Mouse (Mus musculus) ES-E14 (cell line): ENCODE measurements at regions not wholly inside any gene's neighbourhood (a gene's known extent, or its start where the extent isn't known, plus 50 kb on each side); places are given as distances from the start of the nearest gene placed in this dataset.
"Not testable (repeated sequence)": the region's sequence is repeated elsewhere in the genome, so short reads cannot be mapped to it uniquely, and the experiment has no call there.

ENCODE experiments used
- DNase-seq: peaks from one replicate; pipeline ENCODE4 v3.0.0-alpha.2; 2013; ENCODE audit warnings: low read depth, low spot score
- H3K27ac ChIP-seq: 2 replicates; pipeline ENCODE4 v1.5.1; 2012; ENCODE audit warnings: low read depth, mild to moderate bottlenecking, low read length, moderate library complexity, mixed read lengths; ENCODE audit not compliant: poor library complexity, insufficient read depth, severe bottlenecking
- H3K36me3 ChIP-seq: 2 replicates; pipeline ENCODE4 v1.6.1; 2012; ENCODE audit warnings: mild to moderate bottlenecking, low read length, moderate library complexity, mixed read lengths; ENCODE audit not compliant: control insufficient read depth, poor library complexity, insufficient read depth, severe bottlenecking
- H3K4me1 ChIP-seq, 2 experiments: fragments of 150-350 bp in 1 of 2; sonication (generic) in 1 of 2; 2 replicates each; pipeline ENCODE4 v1.6.1; 2012; ENCODE audit warnings: low read length in 2 of 2, mild to moderate bottlenecking in 1 of 2, mixed read lengths in 1 of 2; ENCODE audit not compliant: control insufficient read depth in 2 of 2, insufficient read depth in 2 of 2, poor library complexity in 1 of 2
- H3K4me3 ChIP-seq, 2 experiments: fragments of 150-350 bp in 1 of 2; sonication (generic) in 1 of 2; 2 replicates each; pipeline ENCODE4 v1.5.1; 2012; ENCODE audit warnings: low read length in 2 of 2, low read depth in 1 of 2, mild to moderate bottlenecking in 1 of 2, mixed read lengths in 1 of 2; ENCODE audit not compliant: insufficient read depth in 1 of 2, poor library complexity in 1 of 2, severe bottlenecking in 1 of 2
- H3K9ac ChIP-seq: 2 replicates; pipeline ENCODE4 v1.6.1; 2012; ENCODE audit warnings: low read depth, mild to moderate bottlenecking, low read length, mixed read lengths; ENCODE audit not compliant: poor library complexity, insufficient read depth, severe bottlenecking
- H3K9me3 ChIP-seq: fragments of 150-350 bp; sonication (generic); 2 replicates; pipeline ENCODE4 v1.6.1; 2012; ENCODE audit warnings: low read depth, mild to moderate bottlenecking, low read length; ENCODE audit not compliant: control insufficient read depth, insufficient read depth
- CHD2 ChIP-seq: IDR thresholded peaks from 2 replicates; pipeline ENCODE4 v1.6.1; 2014; ENCODE audit warnings: mild to moderate bottlenecking, low read depth, low read length, inconsistent platforms
- HCFC1 ChIP-seq: IDR thresholded peaks from 2 replicates; pipeline ENCODE4 v1.6.1; 2012; ENCODE audit warnings: low read length, inconsistent platforms, borderline replicate concordance; ENCODE audit not compliant: insufficient read depth
- MAFK ChIP-seq: IDR thresholded peaks from 2 replicates; pipeline ENCODE4 v1.6.1; 2014; ENCODE audit warnings: mild to moderate bottlenecking, low read depth, low read length, inconsistent platforms; ENCODE audit not compliant: insufficient read depth
- ZC3H11A ChIP-seq: IDR thresholded peaks from 2 replicates; pipeline ENCODE4 v1.6.1; 2012; ENCODE audit warnings: low read depth, mild to moderate bottlenecking, inconsistent platforms, low read length, borderline replicate concordance
- ZNF384 ChIP-seq: IDR thresholded peaks from 2 replicates; pipeline ENCODE4 v1.6.1; 2012; ENCODE audit warnings: low read depth, low read length, inconsistent platforms
- in situ Hi-C, 2 experiments: fragments of 600-800 bp; cut with MboI; formaldehyde crosslinking; loops; one replicate each; pipeline ENCODE4 v1.15.1; 2025; ENCODE audit warnings: low sequenced_read_pairs in 2 of 2, inconsistent platforms in 1 of 2; ENCODE audit not compliant: unreplicated experiment in 2 of 2

DNA sequence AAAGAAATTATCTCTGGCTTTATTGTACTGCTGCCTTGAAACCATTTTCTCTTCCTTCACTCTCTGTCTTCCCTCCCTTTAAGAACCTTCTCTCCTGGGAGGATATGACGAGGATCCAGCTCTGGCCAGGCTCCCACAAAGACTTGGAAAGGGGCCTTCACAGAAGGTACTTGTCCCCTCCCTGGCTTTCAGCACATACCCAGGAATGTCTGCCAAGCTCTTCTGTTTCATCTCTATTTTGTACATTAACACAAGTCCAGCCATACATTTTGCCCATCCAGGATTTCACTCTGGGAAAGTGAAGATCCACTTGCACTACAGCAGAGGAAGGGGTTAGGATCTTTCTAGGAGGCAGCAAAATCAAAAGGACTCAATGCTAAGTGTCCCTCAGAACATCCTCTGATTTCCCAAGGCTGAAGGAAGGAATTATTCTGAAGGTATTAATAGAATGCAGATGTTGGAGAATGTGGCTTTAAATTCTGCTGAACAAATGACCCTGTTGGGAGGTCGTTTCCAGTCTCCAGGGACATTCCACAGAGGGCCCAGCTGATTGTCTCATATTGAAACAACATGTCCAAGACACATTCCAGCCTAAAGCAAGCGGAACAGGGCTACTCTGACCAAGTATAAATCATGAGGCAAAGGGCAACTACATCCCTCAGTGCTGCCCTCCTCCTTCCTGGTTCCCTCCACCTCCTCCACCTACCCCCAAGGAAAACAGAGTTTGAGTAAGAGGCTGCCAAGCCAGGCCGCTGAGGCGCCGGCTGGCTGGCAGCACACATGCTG lies 122.1 kb upstream of the Gm21897 start:
- in situ Hi-C loops, result no loop called here
- Histone ChIP-seq H3K9me3 (no peaks in the 10 kb centered on the region), H3K27ac (no peak overlapping the region), H3K9ac (no peak overlapping the region), H3K4me1 (no peaks in the 10 kb centered on the region), H3K36me3 (no peaks in the 10 kb centered on the region), H3K4me3 (no peak overlapping the region)
- DNase-seq, result no peak
- no peak for TF ChIP-seq CHD2

- H3K4me3 ChIP-seq, H3K4me1 ChIP-seq, H3K36me3 ChIP-seq, in situ Hi-C loops, H3K9me3 ChIP-seq, H3K27ac ChIP-seq, DNase-seq, H3K9ac ChIP-seq: not testable (repeated sequence)
These were observed 121.3 kb upstream of the Gm21897 start for GRCm38 (mm10) chr16:15195931-15196330.

- Histone ChIP-seq H3K4me3 (no peak overlapping the region), H3K27ac (no peak overlapping the region), H3K9ac (no peak overlapping the region), H3K4me1 (no peaks in the 10 kb centered on the region), H3K36me3 (no peaks in the 10 kb centered on the region), H3K9me3 (no peaks in the 10 kb centered on the region)
- no peak for DNase-seq
- in situ Hi-C loops, result no loop called here
- TF ChIP-seq ZNF384, result no peak
- TF ChIP-seq HCFC1, result no peak
- TF ChIP-seq MAFK, result no peak
- no peak for TF ChIP-seq CHD2
- TF ChIP-seq ZC3H11A, result no peak
These were observed 120.4 kb upstream of the Gm21897 start for GRCm38 (mm10) chr16:15196855-15197254.

- in situ Hi-C loops, result no loop called here
- no peak for TF ChIP-seq ZC3H11A
- no peak for TF ChIP-seq HCFC1
- no peak for TF ChIP-seq ZNF384
- TF ChIP-seq CHD2, result no peak
- no peak for TF ChIP-seq MAFK
- Histone ChIP-seq H3K4me3 (no peak overlapping the region), H3K9me3 (no peaks in the 10 kb centered on the region), H3K9ac (no peak overlapping the region), H3K36me3 (no peaks in the 10 kb centered on the region), H3K4me1 (no peaks in the 10 kb centered on the region), H3K27ac (no peak overlapping the region)
- no peak for DNase-seq
These were observed 101.3 kb upstream of the Gm21897 start for GRCm38 (mm10) chr16:15215921-15216320.

- Histone ChIP-seq H3K4me1 (no peaks in the 10 kb centered on the region), H3K9me3 (no peaks in the 10 kb centered on the region), H3K27ac (no peak overlapping the region), H3K4me3 (no peak overlapping the region), H3K9ac (no peak overlapping the region), H3K36me3 (no peaks in the 10 kb centered on the region)
- in situ Hi-C loops, result no loop called here
- DNase-seq, result no peak
- TF ChIP-seq ZNF384, result no peak
- TF ChIP-seq MAFK, result no peak
- no peak for TF ChIP-seq ZC3H11A
- TF ChIP-seq HCFC1, result no peak
- TF ChIP-seq CHD2, result no peak
These were observed 96.2 kb upstream of the Gm21897 start for GRCm38 (mm10) chr16:15220961-15221547.
